Mouse (Mus musculus): ENCODE measurements around the gene Dcps. TPM values are rescaled to one million over a fixed set of nuclear protein-coding genes. Genes with fewer than 3 reads are reported as not detected.

The Dcps gene
- polyA plus RNA-seq, 1 experiment from 2014 or later = 92.0 TPM

GRCm38 (mm10) chr9:35111941-35112595 is 63.8 kb downstream of the Dcps start:
- ATAC-seq (ENCODE audit: insufficient read depth, low FRiP score, low TSS enrichment) (0 out of 2 replicates have a peak, but pooled peaks have one; percentile 13), DNase-seq (ENCODE audit: low spot score) (peak; percentile 69)
- WGBS = 15% methylated on average over 19 of the region's 19 CpGs
- Histone ChIP-seq H3K4me1 (ENCODE audit: control insufficient read depth, insufficient read depth, low read length) (peaks cover 6% of the 10 kb centered on the region; the same call in 1 of the 2 replicates), H3K27ac (ENCODE audit: low read depth, low read length) (no peak overlapping the region), H3K4me3 (ENCODE audit: low read depth, low read length) (no peak overlapping the region), H3K27me3 (ENCODE audit: control insufficient read depth, insufficient read depth, low read length) (no peaks in the 10 kb centered on the region), H3K4me2 (ENCODE audit: low read depth) (peak overlapping the region; percentile 27), H3K36me3 (ENCODE audit: control insufficient read depth, insufficient read depth, low read length) (no peaks in the 10 kb centered on the region), H3K9ac (ENCODE audit: low read length) (no peak overlapping the region), H3K9me3 (ENCODE audit: control insufficient read depth, low read length) (no peaks in the 10 kb centered on the region)

GRCm38 (mm10) chr9:35111446-35111845 is 64.4 kb downstream of the Dcps start:
- no peak overlapping the region for H3K27ac ChIP-seq (ENCODE audit: low read depth, low read length)
- no peaks in the 10 kb centered on the region for H3K36me3 ChIP-seq (ENCODE audit: control insufficient read depth, insufficient read depth, low read length)
- H3K4me2 ChIP-seq (ENCODE audit: low read depth) = peak overlapping the region; percentile 27; the same call in 1 of the 2 replicates
- no peak overlapping the region for H3K4me3 ChIP-seq (ENCODE audit: low read depth, low read length)
- no peak overlapping the region for H3K9ac ChIP-seq (ENCODE audit: low read length)
- DNase-seq (ENCODE audit: low spot score) (no peak), ATAC-seq (ENCODE audit: insufficient read depth, low FRiP score, low TSS enrichment) (no peak)
- no peaks in the 10 kb centered on the region for H3K27me3 ChIP-seq (ENCODE audit: control insufficient read depth, insufficient read depth, low read length)
- no peaks in the 10 kb centered on the region for H3K9me3 ChIP-seq (ENCODE audit: control insufficient read depth, low read length)
- 78% methylated on average over 7 of the region's 7 CpGs for WGBS
- H3K4me1 ChIP-seq (ENCODE audit: control insufficient read depth, insufficient read depth, low read length) = peaks cover 6% of the 10 kb centered on the region; the same call in 1 of the 2 replicates

- ATAC-seq (ENCODE audit: insufficient read depth, low FRiP score, low TSS enrichment) (no peak), DNase-seq (ENCODE audit: low spot score) (no peak)
- no peaks in the 10 kb centered on the region for H3K36me3 ChIP-seq (ENCODE audit: control insufficient read depth, insufficient read depth, low read length)
- H3K9me3 ChIP-seq (ENCODE audit: control insufficient read depth, low read length) = no peaks in the 10 kb centered on the region
- WGBS = 77% methylated on average over 4 of the region's 4 CpGs
- H3K4me1 ChIP-seq (ENCODE audit: control insufficient read depth, insufficient read depth, low read length) = no peaks in the 10 kb centered on the region
- no peak overlapping the region for H3K27ac ChIP-seq (ENCODE audit: low read depth, low read length)
- no peak overlapping the region for H3K4me2 ChIP-seq (ENCODE audit: low read depth)
- no peak overlapping the region for H3K9ac ChIP-seq (ENCODE audit: low read length)
- no peak overlapping the region for H3K4me3 ChIP-seq (ENCODE audit: low read depth, low read length)
- H3K27me3 ChIP-seq (ENCODE audit: control insufficient read depth, insufficient read depth, low read length) = no peaks in the 10 kb centered on the region
These were observed 65.3 kb downstream of the Dcps start for GRCm38 (mm10) chr9:35110567-35110966.

GRCm38 (mm10) chr9:35110051-35110450 is 65.8 kb downstream of the Dcps start:
- Histone ChIP-seq H3K27me3 (ENCODE audit: control insufficient read depth, insufficient read depth, low read length) (no peaks in the 10 kb centered on the region), H3K9ac (ENCODE audit: low read length) (no peak overlapping the region), H3K36me3 (ENCODE audit: control insufficient read depth, insufficient read depth, low read length) (no peaks in the 10 kb centered on the region), H3K27ac (ENCODE audit: low read depth, low read length) (no peak overlapping the region), H3K4me2 (ENCODE audit: low read depth) (no peak overlapping the region), H3K4me1 (ENCODE audit: control insufficient read depth, insufficient read depth, low read length) (no peaks in the 10 kb centered on the region), H3K4me3 (ENCODE audit: low read depth, low read length) (no peak overlapping the region), H3K9me3 (ENCODE audit: control insufficient read depth, low read length) (no peaks in the 10 kb centered on the region)
- 95% methylated on average over 5 of the region's 5 CpGs for WGBS
- ATAC-seq (ENCODE audit: insufficient read depth, low FRiP score, low TSS enrichment) (no peak), DNase-seq (ENCODE audit: low spot score) (no peak)

- 43% methylated on average over 5 of the region's 5 CpGs for WGBS
- Histone ChIP-seq H3K9me3 (ENCODE audit: control insufficient read depth, low read length) (no peaks in the 10 kb centered on the region), H3K27me3 (ENCODE audit: control insufficient read depth, insufficient read depth, low read length) (no peaks in the 10 kb centered on the region), H3K27ac (ENCODE audit: low read depth, low read length) (no peak overlapping the region), H3K36me3 (ENCODE audit: control insufficient read depth, insufficient read depth, low read length) (no peaks in the 10 kb centered on the region), H3K4me3 (ENCODE audit: low read depth, low read length) (no peak overlapping the region), H3K9ac (ENCODE audit: low read length) (no peak overlapping the region), H3K4me1 (ENCODE audit: control insufficient read depth, insufficient read depth, low read length) (no peaks in the 10 kb centered on the region), H3K4me2 (ENCODE audit: low read depth) (no peak overlapping the region)
- no peak for DNase-seq (ENCODE audit: low spot score)
- no peak for ATAC-seq (ENCODE audit: insufficient read depth, low FRiP score, low TSS enrichment)
These were observed 66.9 kb downstream of the Dcps start for GRCm38 (mm10) chr9:35108916-35109315.

GRCm38 (mm10) chr9:35108066-35108465 is 67.8 kb downstream of the Dcps start:
- Histone ChIP-seq H3K36me3 (ENCODE audit: control insufficient read depth, insufficient read depth, low read length) (no peaks in the 10 kb centered on the region), H3K27me3 (ENCODE audit: control insufficient read depth, insufficient read depth, low read length) (no peaks in the 10 kb centered on the region), H3K4me3 (ENCODE audit: low read depth, low read length) (no peak overlapping the region), H3K27ac (ENCODE audit: low read depth, low read length) (no peak overlapping the region), H3K9ac (ENCODE audit: low read length) (no peak overlapping the region), H3K4me1 (ENCODE audit: control insufficient read depth, insufficient read depth, low read length) (no peaks in the 10 kb centered on the region), H3K4me2 (ENCODE audit: low read depth) (no peak overlapping the region), H3K9me3 (ENCODE audit: control insufficient read depth, low read length) (no peaks in the 10 kb centered on the region)
- DNase-seq (ENCODE audit: low spot score) (no peak), ATAC-seq (ENCODE audit: insufficient read depth, low FRiP score, low TSS enrichment) (no peak)
- 82% methylated on average over 3 of the region's 3 CpGs for WGBS

GRCm38 (mm10) chr9:35107396-35107795 is 68.5 kb downstream of the Dcps start:
- Histone ChIP-seq H3K9ac (ENCODE audit: low read length) (no peak overlapping the region), H3K4me3 (ENCODE audit: low read depth, low read length) (no peak overlapping the region), H3K36me3 (ENCODE audit: control insufficient read depth, insufficient read depth, low read length) (no peaks in the 10 kb centered on the region), H3K4me1 (ENCODE audit: control insufficient read depth, insufficient read depth, low read length) (no peaks in the 10 kb centered on the region), H3K27me3 (ENCODE audit: control insufficient read depth, insufficient read depth, low read length) (no peaks in the 10 kb centered on the region), H3K27ac (ENCODE audit: low read depth, low read length) (no peak overlapping the region), H3K9me3 (ENCODE audit: control insufficient read depth, low read length) (no peaks in the 10 kb centered on the region), H3K4me2 (ENCODE audit: low read depth) (no peak overlapping the region)
- DNase-seq (ENCODE audit: low spot score) (no peak), ATAC-seq (ENCODE audit: insufficient read depth, low FRiP score, low TSS enrichment) (no peak)
- 93% methylated on average over 5 of the region's 5 CpGs for WGBS

- Histone ChIP-seq H3K4me3 (ENCODE audit: low read depth, low read length) (no peak overlapping the region), H3K36me3 (ENCODE audit: control insufficient read depth, insufficient read depth, low read length) (no peaks in the 10 kb centered on the region), H3K4me2 (ENCODE audit: low read depth) (no peak overlapping the region), H3K4me1 (ENCODE audit: control insufficient read depth, insufficient read depth, low read length) (no peaks in the 10 kb centered on the region), H3K27ac (ENCODE audit: low read depth, low read length) (no peak overlapping the region), H3K9me3 (ENCODE audit: control insufficient read depth, low read length) (no peaks in the 10 kb centered on the region), H3K9ac (ENCODE audit: low read length) (no peak overlapping the region), H3K27me3 (ENCODE audit: control insufficient read depth, insufficient read depth, low read length) (no peaks in the 10 kb centered on the region)
- WGBS = 73% methylated on average over 15 of the region's 15 CpGs
- ATAC-seq (ENCODE audit: insufficient read depth, low FRiP score, low TSS enrichment) = no peak
- no peak for DNase-seq (ENCODE audit: low spot score)
These were observed 69.7 kb downstream of the Dcps start for GRCm38 (mm10) chr9:35105884-35106880.

Data from neural tube, embryonic 11.5 days (tissue).